Mouse (Mus musculus): Measurements from ENCODE around the gene Spn. TPM values are rescaled to one million over a fixed set of nuclear protein-coding genes. Genes with fewer than 3 reads are reported as not detected.

Gene Spn
- polyA plus RNA-seq, 1 experiment from 2014 or later: 8.2 TPM

Other genes starting within 250 kb of the Spn start
- 16.1 and 16.5 TPM in 2 replicates for gene Tmem219, start 214.9 kb downstream of the Spn start, polyA plus RNA-seq (2015; fragmentation: Nextera tagmentation; extraction: Ambion mirVana)
- gene Kctd13, start 208.9 kb downstream of the Spn start, polyA plus RNA-seq (2015; fragmentation: Nextera tagmentation; extraction: Ambion mirVana): 6.2 and 6.9 TPM in 2 replicates
- gene Asphd1, start 188.2 kb downstream of the Spn start, polyA plus RNA-seq (2015; fragmentation: Nextera tagmentation; extraction: Ambion mirVana): not detected in 2 replicates
- gene Sez6l2, start 187.3 kb downstream of the Spn start, polyA plus RNA-seq (2015; fragmentation: Nextera tagmentation; extraction: Ambion mirVana): 0.06 and 0.09 TPM in 2 replicates
- 50.7 and 55.5 TPM in 2 replicates for gene Cdipt, start 161.9 kb downstream of the Spn start, polyA plus RNA-seq (2015; fragmentation: Nextera tagmentation; extraction: Ambion mirVana)
- 0.37 and 0.65 TPM in 2 replicates for gene Cdiptos, start 161.7 kb downstream of the Spn start, polyA plus RNA-seq (2015; fragmentation: Nextera tagmentation; extraction: Ambion mirVana)
- 7.8 and 8.6 TPM in 2 replicates for gene Mvp, start 123.2 kb downstream of the Spn start, polyA plus RNA-seq (2015; fragmentation: Nextera tagmentation; extraction: Ambion mirVana)
- gene Pagr1b, start 121.3 kb downstream of the Spn start, polyA plus RNA-seq (2015; fragmentation: Nextera tagmentation; extraction: Ambion mirVana): 0.27 TPM in 1 of 2 replicates, not detected in the other
- 38.7 and 50.1 TPM in 2 replicates for gene Pagr1a, start 120.5 kb downstream of the Spn start, polyA plus RNA-seq (2015; fragmentation: Nextera tagmentation; extraction: Ambion mirVana)
- gene Gm42742, start 116.7 kb downstream of the Spn start, polyA plus RNA-seq (2015; fragmentation: Nextera tagmentation; extraction: Ambion mirVana): 5.1 and 11.3 TPM in 2 replicates
- gene Prrt2, start 116.6 kb downstream of the Spn start, polyA plus RNA-seq (2015; fragmentation: Nextera tagmentation; extraction: Ambion mirVana): 0.22 and 0.47 TPM in 2 replicates
- gene Maz, start 110.8 kb downstream of the Spn start, polyA plus RNA-seq (2015; fragmentation: Nextera tagmentation; extraction: Ambion mirVana): 38.2 and 42.2 TPM in 2 replicates
- 109 and 122 TPM in 2 replicates for gene Kif22, start 95.4 kb downstream of the Spn start, polyA plus RNA-seq (2015; fragmentation: Nextera tagmentation; extraction: Ambion mirVana)
- gene Zg16, start 50.5 kb downstream of the Spn start, polyA plus RNA-seq (2015; fragmentation: Nextera tagmentation; extraction: Ambion mirVana): not detected in 2 replicates
- 7.0 and 7.3 TPM in 2 replicates for gene AI467606, start 46.5 kb downstream of the Spn start, polyA plus RNA-seq (2015; fragmentation: Nextera tagmentation; extraction: Ambion mirVana)
- 44.4 and 49.1 TPM in 2 replicates for gene Qprt, start 15.6 kb downstream of the Spn start, polyA plus RNA-seq (2015; fragmentation: Nextera tagmentation; extraction: Ambion mirVana)
- gene Cd2bp2, start 58.2 kb upstream of the Spn start, polyA plus RNA-seq (2015; fragmentation: Nextera tagmentation; extraction: Ambion mirVana): 27.1 and 32.1 TPM in 2 replicates
- gene Tbc1d10b, start 70.6 kb upstream of the Spn start, polyA plus RNA-seq (2015; fragmentation: Nextera tagmentation; extraction: Ambion mirVana): 15.8 and 15.9 TPM in 2 replicates
- gene Mylpf, start 71.1 kb upstream of the Spn start, polyA plus RNA-seq (2015; fragmentation: Nextera tagmentation; extraction: Ambion mirVana): 42.7 and 46.8 TPM in 2 replicates
- gene Zfp553, start 95.2 kb upstream of the Spn start, polyA plus RNA-seq (2015; fragmentation: Nextera tagmentation; extraction: Ambion mirVana): 8.3 and 9.0 TPM in 2 replicates
- gene Sept1, start 95.3 kb upstream of the Spn start, polyA plus RNA-seq (2015; fragmentation: Nextera tagmentation; extraction: Ambion mirVana): 9.7 and 9.8 TPM in 2 replicates
- 19.0 and 20.6 TPM in 2 replicates for gene Zfp771, start 106.5 kb upstream of the Spn start, polyA plus RNA-seq (2015; fragmentation: Nextera tagmentation; extraction: Ambion mirVana)
- gene Dctpp1, start 122.9 kb upstream of the Spn start, polyA plus RNA-seq (2015; fragmentation: Nextera tagmentation; extraction: Ambion mirVana): 134 and 136 TPM in 2 replicates
- gene Sephs2, start 136.2 kb upstream of the Spn start, polyA plus RNA-seq (2015; fragmentation: Nextera tagmentation; extraction: Ambion mirVana): 138 and 169 TPM in 2 replicates
- 4.1 and 5.2 TPM in 2 replicates for gene Itgal, start 158.4 kb upstream of the Spn start, polyA plus RNA-seq (2015; fragmentation: Nextera tagmentation; extraction: Ambion mirVana)
- 3.1 and 3.5 TPM in 2 replicates for gene Zfp768, start 207.8 kb upstream of the Spn start, polyA plus RNA-seq (2015; fragmentation: Nextera tagmentation; extraction: Ambion mirVana)
- gene Zfp747, start 238.2 kb upstream of the Spn start, polyA plus RNA-seq (2015; fragmentation: Nextera tagmentation; extraction: Ambion mirVana): 1.7 and 2.1 TPM in 2 replicates
- gene 9130019O22Rik, start 249.3 kb upstream of the Spn start, polyA plus RNA-seq (2015; fragmentation: Nextera tagmentation; extraction: Ambion mirVana): 1.3 and 1.4 TPM in 2 replicates

Data from liver, embryonic 13.5 days (tissue).